Mouse (Mus musculus): ENCODE data around the gene Gm20538.

Gm20538 gene

GRCm38 (mm10) chr19:44512601-44513000, 40.0 kb downstream of the Gm20538 start:
- ChIA-PET CTCF (interaction anchor here in 2 of 4 experiments (0.9 to 2.4 kb wide), 7 partner anchors 10 to 38 kb away, joined by 3 to 9 read pairs (median 3); no protein-coding TSS in a partner anchor), POLR2A (interaction anchor here in 3 of 4 experiments (0.6 to 1.4 kb wide), 5 partner anchors 12 to 325 kb away, joined by 3 to 5 read pairs (median 4); partner anchors contain the start of gene Ndufb8 (in 1 of the 3))

GRCm38 (mm10) chr19:44511451-44512231, 41.0 kb downstream of the Gm20538 start:
- ChIA-PET POLR2A (interaction anchor here in 3 of 4 experiments (0.6 to 1.7 kb wide), 13 partner anchors 7 to 817 kb away, joined by 3 to 9 read pairs (median 3); partner anchors contain the start of genes Hif1an (in 1 of the 3) and Kazald1 (in 1 of the 3)), CTCF (interaction anchor here (0.6 to 2.4 kb wide), 12 partner anchors 7 to 520 kb away, joined by 3 to 9 read pairs (median 4); no protein-coding TSS in a partner anchor)

GRCm38 (mm10) chr19:44510534-44511175, 42.0 kb downstream of the Gm20538 start:
- POLR2A ChIA-PET = interaction anchor here in 2 of 4 experiments (0.6 to 1.7 kb wide), 13 partner anchors 8 to 1160 kb away, joined by 3 to 9 read pairs (median 3); partner anchors contain the start of gene Hif1an (in 1 of the 2)

GRCm38 (mm10) chr19:44502741-44503140, 49.9 kb downstream of the Gm20538 start:
- CTCF ChIA-PET = no interaction called here
- POLR2A ChIA-PET = no interaction called here

More at GRCm38 (mm10) chr19:44510534-44511175, 42.0 kb downstream of the Gm20538 start:
- CTCF ChIA-PET = interaction anchor here in 3 of 4 experiments (0.6 to 2.4 kb wide), 9 partner anchors 8 to 521 kb away, joined by 3 to 9 read pairs (median 4); no protein-coding TSS in a partner anchor

DNA sequence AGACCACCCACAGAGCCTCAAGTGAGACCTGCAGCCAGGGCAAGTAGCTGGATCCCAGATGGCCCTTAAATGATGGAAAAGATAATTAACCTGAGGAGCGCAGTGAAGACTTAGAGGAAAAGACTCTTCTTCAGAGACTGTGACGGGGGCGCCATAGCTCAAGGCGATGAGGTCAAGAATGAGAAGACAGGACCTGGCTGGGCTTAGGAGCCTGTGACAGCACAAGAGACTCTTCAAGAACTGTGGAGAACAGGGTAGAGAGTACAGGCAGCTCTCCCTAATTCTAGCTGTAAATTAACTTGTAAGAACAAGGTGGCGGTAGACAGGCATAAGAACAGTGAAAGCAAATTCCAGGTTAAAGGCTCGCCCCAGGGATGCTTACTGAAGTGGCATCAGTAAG, 50.7 kb downstream of the Gm20538 start:
- POLR2A ChIA-PET = interaction anchor here in 2 of 4 experiments (0.6 to 1.2 kb wide), 2 partner anchors 17 to 22 kb away, joined by 4 to 7 read pairs; no protein-coding TSS in a partner anchor
- CTCF ChIA-PET = interaction anchor here in 3 of 4 experiments (0.5 to 1.2 kb wide), 4 partner anchors 11 to 17 kb away, joined by 3 read pairs; no protein-coding TSS in a partner anchor

- ChIA-PET POLR2A (interaction anchor here (0.6 to 1.3 kb wide), 8 partner anchors 11 to 1678 kb away, joined by 3 to 6 read pairs (median 3); partner anchors contain the start of gene Sec31b (in 1 of the 4)), CTCF (interaction anchor here (0.5 to 2.9 kb wide), 12 partner anchors 12 to 1152 kb away, joined by 3 to 11 read pairs (median 4); no protein-coding TSS in a partner anchor)
Measured at GRCm38 (mm10) chr19:44500240-44500639, 52.4 kb downstream of the Gm20538 start.

- ChIA-PET POLR2A (interaction anchor here in 1 of 4 experiments (0.7 kb wide), 1 partner anchor 16 kb away, joined by 3 read pairs; no protein-coding TSS in a partner anchor), CTCF (interaction anchor here in 3 of 4 experiments (0.6 to 2.9 kb wide), 5 partner anchors 12 to 161 kb away, joined by 4 to 11 read pairs (median 8); no protein-coding TSS in a partner anchor)
Measured at GRCm38 (mm10) chr19:44498936-44499335, 53.7 kb downstream of the Gm20538 start.

GRCm38 (mm10) chr19:44496941-44497340, 55.7 kb downstream of the Gm20538 start:
- ChIA-PET CTCF (interaction anchor here in 1 of 4 experiments (0.6 to 1.2 kb wide), 2 partner anchors 10 to 939 kb away, joined by 3 read pairs; no protein-coding TSS in a partner anchor), POLR2A (interaction anchor here in 2 of 4 experiments (0.6 to 0.7 kb wide), 2 partner anchors 10 kb away, joined by 3 read pairs; no protein-coding TSS in a partner anchor)

DNA sequence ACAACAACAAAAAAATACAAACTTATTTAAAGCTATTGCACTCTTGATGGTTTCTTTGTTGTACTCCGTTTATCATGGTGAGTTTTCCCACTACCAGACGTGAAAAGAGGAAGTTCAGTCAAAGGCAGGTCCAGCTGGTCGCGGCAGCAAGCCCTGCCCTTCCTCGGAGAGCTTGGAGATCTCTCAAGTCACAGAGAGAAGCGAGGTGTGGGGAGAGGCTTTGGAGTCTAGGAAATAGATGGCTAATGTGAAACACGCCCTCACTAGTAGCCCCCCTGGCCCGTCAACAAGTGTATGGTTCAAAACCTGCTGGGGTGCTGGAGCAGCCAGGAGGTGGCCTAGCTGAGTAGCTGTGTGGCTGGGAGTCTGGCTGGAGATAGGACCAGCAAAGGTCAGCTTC, 56.1 kb downstream of the Gm20538 start:
- ChIA-PET CTCF (interaction anchor here in 2 of 4 experiments (0.5 to 1.2 kb wide), 3 partner anchors 9 to 940 kb away, joined by 3 read pairs; no protein-coding TSS in a partner anchor), POLR2A (interaction anchor here in 2 of 4 experiments (0.5 to 0.7 kb wide), 3 partner anchors 8 to 9 kb away, joined by 3 to 5 read pairs (median 3); no protein-coding TSS in a partner anchor)

Data from embryonic stem cell, embryonic (primary cell).